Mouse (Mus musculus) kidney, embryonic 16.5 days (tissue): ENCODE results near the gene Cdkn3. TPM values are rescaled to one million over a fixed set of nuclear protein-coding genes. Genes with fewer than 3 reads are reported as not detected.
"Not testable (repeated sequence)": the region's sequence is repeated elsewhere in the genome, so short reads cannot be mapped to it uniquely, and the experiment has no call there.

Experiments used
- ATAC-seq: fragments of 200-750 bp; cut with Nextera tagmentation; 2 replicates; pipeline ENCODE4 v1.8.0; 2017; ENCODE audit warnings: moderate TSS enrichment; ENCODE audit not compliant: low FRiP score, low TSS enrichment
- H3K27ac ChIP-seq: fragments of 300-500 bp; sonication (generic); 2 replicates; pipeline ENCODE4 v1.5.1; 2014; ENCODE audit warnings: low read length
- H3K27me3 ChIP-seq: fragments of 300-500 bp; sonication (generic); 2 replicates; pipeline ENCODE4 v1.6.1; 2014; ENCODE audit warnings: low read length, control low read depth, mixed read lengths; ENCODE audit not compliant: insufficient read depth
- H3K36me3 ChIP-seq: fragments of 300-500 bp; sonication (generic); 2 replicates; pipeline ENCODE4 v1.6.1; 2014; ENCODE audit warnings: low read length, control low read depth, mixed read lengths; ENCODE audit not compliant: insufficient read depth
- H3K4me1 ChIP-seq: fragments of 300-500 bp; sonication (generic); 2 replicates; pipeline ENCODE4 v1.6.1; 2014; ENCODE audit warnings: low read length, control low read depth, mixed read lengths; ENCODE audit not compliant: insufficient read depth
- H3K4me2 ChIP-seq: fragments of 300-500 bp; sonication (generic); replicated peaks from 2 replicates; pipeline ENCODE4 v1.6.1; 2014; ENCODE audit warnings: low read depth, low read length
- H3K4me3 ChIP-seq: fragments of 300-500 bp; sonication (generic); 2 replicates; pipeline ENCODE4 v1.5.1; 2014; ENCODE audit warnings: mild to moderate bottlenecking, low read length
- H3K9ac ChIP-seq: fragments of 300-500 bp; sonication (generic); replicated peaks from 2 replicates; pipeline ENCODE4 v1.6.1; 2014; ENCODE audit warnings: low read length
- H3K9me3 ChIP-seq: fragments of 300-500 bp; sonication (generic); 2 replicates; pipeline ENCODE4 v1.6.1; 2016; ENCODE audit warnings: low read length, control low read depth
- WGBS: fragments of 180-500 bp; shearing (Covaris S2); extraction: QIAGEN DNeasy Blood & Tissue Kit; methylation state at CpG from one replicate; pipeline ENCODE4 v1.1.7; 2014; 5-methylcytosine and 5-hydroxymethylcytosine counted together
- polyA plus RNA-seq: library from polyadenylated mRNA; unstranded; fragments of >200 nt; fragmentation: Nextera tagmentation; extraction: Ambion mirVana; gene quantifications from 2 replicates; pipeline ENCODE4 v1.2.1, GENCODE M21; 2015

Gene Cdkn3
- polyA plus RNA-seq, 1 experiment from 2014 or later = 43.2 TPM

DNA sequence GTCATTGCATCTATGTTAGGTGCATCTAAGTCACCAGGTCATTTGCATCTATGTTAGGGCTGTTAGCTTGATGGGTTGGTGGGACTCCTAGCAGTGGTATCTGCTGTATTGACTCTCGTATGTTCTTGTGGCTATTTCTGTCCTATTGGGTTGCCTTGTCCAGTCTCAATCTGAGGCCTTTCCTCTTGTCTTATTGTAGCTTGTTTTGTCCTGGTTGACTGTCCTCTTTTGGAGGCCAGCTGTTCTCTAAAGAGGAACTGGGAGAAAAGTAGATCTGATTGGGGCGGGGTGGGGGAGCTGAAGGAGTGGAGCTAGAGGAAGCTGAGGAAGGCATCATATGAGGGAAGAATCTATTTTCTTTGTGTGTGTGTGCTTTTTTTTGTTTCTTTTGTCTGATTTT is 17.7 kb upstream of the Cdkn3 start:
- Histone ChIP-seq H3K4me2 (no peak overlapping the region), H3K4me3 (no peak overlapping the region), H3K9me3 (no peaks in the 10 kb centered on the region), H3K27me3 (no peaks in the 10 kb centered on the region), H3K4me1 (no peaks in the 10 kb centered on the region), H3K27ac (no peak overlapping the region), H3K36me3 (no peaks in the 10 kb centered on the region), H3K9ac (no peak overlapping the region)
- 92% methylated on average over 2 of the region's 2 CpGs for WGBS
- no peak for ATAC-seq

DNA sequence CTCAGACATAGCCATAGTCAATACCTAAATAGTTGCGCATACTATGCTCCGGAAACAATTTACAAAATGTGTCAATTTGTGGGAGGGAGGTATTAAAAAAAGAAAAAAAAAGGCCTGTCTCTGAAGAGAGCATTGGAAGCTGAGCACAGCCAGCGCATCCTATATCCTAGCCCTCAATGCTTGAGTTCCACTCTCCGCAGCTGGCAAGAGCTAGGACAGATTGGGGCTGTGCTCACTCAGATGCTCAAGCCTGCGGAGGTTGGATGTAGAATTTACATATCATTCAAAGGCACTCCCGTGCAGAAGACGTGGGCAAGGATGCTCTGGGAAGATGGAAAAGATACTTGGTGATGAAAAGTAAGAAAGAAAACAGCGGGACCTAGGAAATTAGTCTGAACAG is 14.9 kb upstream of the Cdkn3 start:
- Histone ChIP-seq H3K36me3 (no peaks in the 10 kb centered on the region), H3K4me3 (no peak overlapping the region), H3K27ac (no peak overlapping the region), H3K27me3 (no peaks in the 10 kb centered on the region), H3K4me2 (no peak overlapping the region), H3K9ac (no peak overlapping the region), H3K4me1 (no peaks in the 10 kb centered on the region), H3K9me3 (no peaks in the 10 kb centered on the region)
- WGBS = 94% methylated on average over 8 of the region's 8 CpGs
- ATAC-seq = no peak

DNA sequence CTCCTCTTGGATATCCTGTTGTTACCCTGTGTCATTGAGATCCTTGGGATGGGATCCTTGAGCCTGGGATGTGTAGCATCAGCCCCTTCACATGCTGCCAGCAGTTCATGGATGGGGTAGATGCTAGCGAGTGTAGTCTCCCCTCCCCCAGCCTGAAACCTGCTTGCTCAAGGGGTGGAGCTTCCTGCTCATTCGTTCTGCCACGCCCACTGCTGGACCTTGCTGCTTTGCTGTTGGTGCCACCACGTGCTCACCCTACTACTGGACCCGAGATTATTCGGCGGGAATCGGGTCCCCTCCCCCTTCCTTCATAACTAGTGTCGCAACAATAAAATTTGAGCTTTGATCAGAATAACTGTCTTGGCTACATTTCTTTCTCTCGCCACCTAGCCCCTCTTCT is 6.0 kb upstream of the Cdkn3 start:
- not testable (repeated sequence) for H3K27me3 ChIP-seq, H3K9ac ChIP-seq, H3K4me2 ChIP-seq, H3K4me3 ChIP-seq, ATAC-seq, H3K36me3 ChIP-seq, H3K27ac ChIP-seq, H3K4me1 ChIP-seq
- H3K9me3 ChIP-seq = 0 out of 2 replicates have a peak, but pooled peaks cover 11% of the 10 kb centered on the region
- 72% methylated on average over 8 of the region's 10 CpGs for WGBS

DNA sequence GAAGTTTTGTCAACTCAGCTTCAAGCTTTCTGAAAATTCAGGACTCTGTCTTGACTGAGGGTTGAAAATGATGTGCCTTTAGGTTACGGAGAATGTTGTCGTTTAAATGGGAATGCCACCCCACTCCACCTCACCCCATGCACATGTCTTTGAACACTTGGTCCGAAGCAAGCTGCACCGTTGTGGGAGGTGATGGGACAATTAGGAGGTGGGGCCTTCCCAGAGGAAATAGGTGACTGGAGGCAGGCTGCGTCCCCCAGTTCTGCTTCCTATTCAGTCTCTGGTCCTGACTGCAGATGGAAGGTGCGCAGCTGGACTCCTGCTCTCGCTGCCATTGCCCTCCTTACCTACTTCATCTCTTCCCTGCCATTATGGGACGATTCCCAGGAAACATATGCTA is 4.5 kb upstream of the Cdkn3 start:
- Histone ChIP-seq H3K27me3 (no peaks in the 10 kb centered on the region), H3K4me2 (no peak overlapping the region), H3K4me1 (0 out of 2 replicates have a peak, but pooled peaks cover under 1% of the 10 kb centered on the region), H3K9ac (no peak overlapping the region), H3K27ac (no peak overlapping the region), H3K36me3 (no peaks in the 10 kb centered on the region), H3K9me3 (0 out of 2 replicates have a peak, but pooled peaks cover 11% of the 10 kb centered on the region), H3K4me3 (no peak overlapping the region)
- WGBS = 89% methylated on average over 8 of the region's 8 CpGs
- ATAC-seq = no peak

DNA sequence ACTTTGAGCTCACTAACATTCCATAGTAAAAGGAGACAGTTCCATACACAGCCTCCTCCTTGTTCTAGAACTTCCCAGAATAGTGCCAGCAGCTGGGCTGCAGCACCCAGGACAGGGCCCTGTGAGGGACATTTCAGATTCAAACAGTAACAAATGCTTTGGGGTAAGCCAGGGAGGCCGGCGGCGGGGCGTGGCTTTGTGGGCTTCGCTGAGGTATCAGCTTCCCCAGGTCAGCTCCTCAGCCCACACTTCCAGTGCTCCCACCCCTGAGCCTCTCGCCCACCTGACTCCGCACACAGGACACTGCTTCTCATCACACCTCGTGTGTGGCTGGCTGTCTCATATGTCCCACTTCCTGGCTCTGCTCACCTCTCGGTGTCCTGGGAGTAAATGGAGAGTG is 2.6 kb upstream of the Cdkn3 start:
- no peaks in the 10 kb centered on the region for H3K27me3 ChIP-seq
- peaks cover 14% of the 10 kb centered on the region; the same call in 1 of the 2 replicates for H3K4me1 ChIP-seq
- ATAC-seq = no peak
- H3K4me2 ChIP-seq = no peak overlapping the region
- no peak overlapping the region for H3K27ac ChIP-seq
- H3K9ac ChIP-seq = no peak overlapping the region
- H3K9me3 ChIP-seq = 0 out of 2 replicates have a peak, but pooled peaks cover 11% of the 10 kb centered on the region
- H3K36me3 ChIP-seq = no peaks in the 10 kb centered on the region
- H3K4me3 ChIP-seq = no peak overlapping the region
- WGBS = 48% methylated on average over 9 of the region's 9 CpGs

DNA sequence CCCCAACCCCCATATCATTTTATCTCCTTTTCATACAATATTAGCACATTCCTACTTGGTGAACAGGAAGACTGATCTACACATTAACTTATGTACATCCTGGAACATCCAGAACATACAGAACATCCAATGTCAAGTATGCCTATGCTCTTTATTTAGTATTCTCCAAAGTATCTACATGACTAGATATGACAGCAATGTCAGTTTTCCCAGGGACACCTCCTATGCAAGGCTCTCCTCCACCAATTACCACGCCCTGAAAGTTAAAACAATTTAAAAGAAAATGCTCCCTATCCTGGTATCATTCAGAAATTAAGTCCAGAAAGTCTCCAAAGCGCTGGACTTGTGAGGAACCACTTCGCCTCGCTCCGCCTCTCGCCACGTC is 379 bp upstream of the Cdkn3 start:
- no peaks in the 10 kb centered on the region for H3K27me3 ChIP-seq
- H3K4me1 ChIP-seq = peaks cover 14% of the 10 kb centered on the region; the same call in 1 of the 2 replicates
- peaks cover 9% of the 10 kb centered on the region; the same call in 1 of the 2 replicates for H3K36me3 ChIP-seq
- H3K4me2 ChIP-seq = peak overlapping the region; percentile 89
- 0 out of 2 replicates have a peak overlapping the region, but pooled peaks have one; percentile 44 for H3K9ac ChIP-seq
- no peak overlapping the region for H3K27ac ChIP-seq
- peak overlapping the region; percentile 82 for H3K4me3 ChIP-seq
- 0 out of 2 replicates have a peak, but pooled peaks cover 11% of the 10 kb centered on the region for H3K9me3 ChIP-seq
- ATAC-seq = peak; percentile 29; the same call in 1 of the 2 replicates
- WGBS = 2% methylated on average over 7 of the region's 7 CpGs

DNA sequence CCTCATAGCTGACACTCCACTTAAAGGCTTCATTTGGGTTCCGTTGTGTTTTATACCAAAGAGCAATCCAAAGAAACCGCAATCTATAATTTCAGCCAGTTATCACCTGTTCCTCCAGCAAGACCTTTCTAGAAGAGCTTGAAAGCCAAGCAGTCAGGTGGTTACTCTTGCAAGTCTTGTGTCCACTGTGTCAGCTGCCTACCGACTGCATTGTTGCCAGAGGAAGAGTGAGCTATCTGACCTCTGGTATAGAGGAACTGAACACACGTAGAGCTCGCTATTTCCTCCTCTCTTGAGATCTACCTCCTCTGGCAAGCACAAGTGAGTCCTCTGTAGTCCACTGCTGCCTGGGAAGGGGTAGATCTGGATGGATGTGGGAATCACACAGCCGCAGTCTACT is 845 bp downstream of the Cdkn3 start:
- 51% methylated on average over 6 of the region's 6 CpGs for WGBS

DNA sequence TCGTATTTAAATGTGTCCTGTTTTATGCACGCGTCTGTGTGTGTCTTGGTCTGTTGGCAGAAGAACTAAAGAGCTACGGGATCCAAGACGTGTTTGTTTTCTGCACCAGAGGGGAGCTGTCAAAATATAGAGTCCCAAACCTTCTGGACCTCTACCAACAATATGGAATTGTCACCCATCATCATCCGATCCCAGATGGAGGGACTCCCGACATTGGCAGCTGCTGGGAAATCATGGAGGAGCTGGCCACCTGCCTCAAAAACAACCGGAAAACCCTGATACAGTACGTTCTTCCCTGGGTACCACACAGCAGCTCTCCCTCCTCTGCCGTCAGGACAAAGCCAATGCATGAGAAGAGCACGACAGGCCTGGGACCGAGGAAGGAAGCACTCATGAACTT is 6.8 kb downstream of the Cdkn3 start:
- Histone ChIP-seq H3K27ac (no peak overlapping the region), H3K36me3 (peaks cover 43% of the 10 kb centered on the region), H3K9me3 (no peaks in the 10 kb centered on the region), H3K27me3 (no peaks in the 10 kb centered on the region), H3K9ac (no peak overlapping the region), H3K4me2 (no peak overlapping the region), H3K4me1 (peaks cover under 1% of the 10 kb centered on the region; the same call in 1 of the 2 replicates), H3K4me3 (no peak overlapping the region)
- 89% methylated on average over 12 of the region's 12 CpGs for WGBS
- ATAC-seq = no peak

More for the DNA sequence above, 845 bp downstream of the Cdkn3 start:
- H3K27ac ChIP-seq = no peak overlapping the region
- H3K4me3 ChIP-seq = peak overlapping the region; percentile 82
- no peak for ATAC-seq
- H3K27me3 ChIP-seq = no peaks in the 10 kb centered on the region
- peaks cover 14% of the 10 kb centered on the region; the same call in 1 of the 2 replicates for H3K4me1 ChIP-seq
- 0 out of 2 replicates have a peak, but pooled peaks cover 11% of the 10 kb centered on the region for H3K9me3 ChIP-seq
- H3K36me3 ChIP-seq = peaks cover 9% of the 10 kb centered on the region; the same call in 1 of the 2 replicates
- peak overlapping the region; percentile 82 for H3K9ac ChIP-seq
- peak overlapping the region; percentile 89 for H3K4me2 ChIP-seq

DNA sequence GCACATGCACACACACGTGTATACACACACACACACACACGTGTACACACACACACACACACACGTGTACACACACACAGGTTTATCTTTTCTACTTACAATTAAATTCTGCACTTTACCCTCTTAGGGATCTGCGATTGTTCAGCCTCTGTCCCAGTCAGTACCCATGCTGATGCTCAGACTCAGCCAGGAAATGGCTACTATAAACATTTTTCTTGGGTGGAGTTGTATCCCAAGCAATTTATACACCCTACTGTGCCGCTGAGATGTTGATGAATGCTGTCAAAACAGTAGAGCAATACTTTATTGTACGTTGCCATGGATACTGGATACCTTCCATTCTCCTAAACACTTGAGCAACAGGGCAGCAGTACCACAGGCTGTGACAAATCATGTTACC is 9.7 kb downstream of the Cdkn3 start:
- no peak for ATAC-seq
- Histone ChIP-seq H3K9ac (no peak overlapping the region), H3K9me3 (no peaks in the 10 kb centered on the region), H3K4me1 (no peaks in the 10 kb centered on the region), H3K27me3 (no peaks in the 10 kb centered on the region), H3K4me2 (no peak overlapping the region), H3K4me3 (no peak overlapping the region), H3K27ac (no peak overlapping the region), H3K36me3 (peaks cover 49% of the 10 kb centered on the region)
- 86% methylated on average over 6 of the region's 6 CpGs for WGBS

DNA sequence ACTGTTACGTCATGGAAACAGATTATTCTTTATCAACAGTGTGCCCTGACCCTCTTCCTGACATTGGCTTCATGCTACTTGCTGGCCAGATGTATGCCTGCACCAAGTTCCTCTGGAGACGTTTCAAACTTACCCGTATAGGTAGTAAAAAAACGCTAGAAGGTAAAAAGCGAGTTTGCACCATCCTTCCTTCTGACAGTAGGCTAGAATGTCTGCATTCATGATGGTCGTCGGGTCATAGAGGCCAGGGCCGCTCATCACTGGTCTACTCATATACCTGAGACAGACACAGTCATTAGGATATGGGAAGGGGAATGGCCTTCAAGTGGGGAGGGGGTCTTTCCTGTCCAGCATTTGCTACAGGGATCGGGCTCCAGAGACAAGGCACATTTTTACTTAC is 18.4 kb downstream of the Cdkn3 start:
- H3K36me3 ChIP-seq = peaks cover 75% of the 10 kb centered on the region
- H3K27ac ChIP-seq = no peak overlapping the region
- peaks cover 7% of the 10 kb centered on the region; the same call in 1 of the 2 replicates for H3K9me3 ChIP-seq
- no peak overlapping the region for H3K4me2 ChIP-seq
- H3K27me3 ChIP-seq = no peaks in the 10 kb centered on the region
- no peak for ATAC-seq
- H3K9ac ChIP-seq = no peak overlapping the region
- no peak overlapping the region for H3K4me3 ChIP-seq
- WGBS = 94% methylated on average over 9 of the region's 9 CpGs
- no peaks in the 10 kb centered on the region for H3K4me1 ChIP-seq
